Mouse (Mus musculus) kidney, embryonic 15.5 days (tissue): ENCODE measurements around the gene Cemip2. TPM values are rescaled to one million over a fixed set of nuclear protein-coding genes. Genes with fewer than 3 reads are reported as not detected.
"Not testable (repeated sequence)": the region's sequence is repeated elsewhere in the genome, so short reads cannot be mapped to it uniquely, and the experiment has no call there.

Source experiments
- ATAC-seq: fragments of 200-750 bp; cut with Nextera tagmentation; replicated peaks from 2 replicates; pipeline ENCODE4 v1.8.0; 2017; ENCODE audit warnings: moderate TSS enrichment; ENCODE audit not compliant: low FRiP score
- H3K27ac ChIP-seq: fragments of 300-500 bp; sonication (generic); 2 replicates; pipeline ENCODE4 v1.5.1; 2015; ENCODE audit warnings: mild to moderate bottlenecking, inconsistent platforms
- H3K27me3 ChIP-seq: fragments of 300-500 bp; sonication (generic); 2 replicates; pipeline ENCODE4 v1.6.1; 2015; ENCODE audit warnings: inconsistent platforms
- H3K36me3 ChIP-seq: fragments of 300-500 bp; sonication (generic); 2 replicates; pipeline ENCODE4 v1.6.1; 2015; ENCODE audit warnings: inconsistent platforms
- H3K4me1 ChIP-seq: fragments of 300-500 bp; sonication (generic); 2 replicates; pipeline ENCODE4 v1.6.1; 2015; ENCODE audit warnings: inconsistent platforms
- H3K4me2 ChIP-seq: fragments of 300-500 bp; sonication (generic); 2 replicates; pipeline ENCODE4 v1.6.1; 2015; ENCODE audit warnings: moderate library complexity, mild to moderate bottlenecking, inconsistent platforms
- H3K4me3 ChIP-seq: fragments of 300-500 bp; sonication (generic); replicated peaks from 2 replicates; pipeline ENCODE4 v1.5.1; 2015; ENCODE audit warnings: mild to moderate bottlenecking, inconsistent platforms
- H3K9ac ChIP-seq: fragments of 300-500 bp; sonication (generic); 2 replicates; pipeline ENCODE4 v1.6.1; 2015; ENCODE audit warnings: mild to moderate bottlenecking, inconsistent platforms
- H3K9me3 ChIP-seq: fragments of 300-500 bp; sonication (generic); replicated peaks from 2 replicates; pipeline ENCODE4 v1.6.1; 2016; ENCODE audit warnings: inconsistent platforms
- WGBS: fragments of 180-500 bp; shearing (Covaris S2); methylation state at CpG from one replicate; pipeline ENCODE4 v1.1.7; 2015; ENCODE audit warnings: mixed read lengths; 5-methylcytosine and 5-hydroxymethylcytosine counted together
- polyA plus RNA-seq: library from polyadenylated mRNA; unstranded; fragments of >200 nt; fragmentation: Nextera tagmentation; extraction: Ambion mirVana; gene quantifications from 2 replicates; pipeline ENCODE4 v1.2.1, GENCODE M21; 2015

Gene Cemip2
- polyA plus RNA-seq, 1 experiment from 2014 or later: 24.5 TPM

GRCm38 (mm10) chr19:21860894-21861293, 82.8 kb downstream of the Cemip2 start:
- no peak for ATAC-seq

DNA sequence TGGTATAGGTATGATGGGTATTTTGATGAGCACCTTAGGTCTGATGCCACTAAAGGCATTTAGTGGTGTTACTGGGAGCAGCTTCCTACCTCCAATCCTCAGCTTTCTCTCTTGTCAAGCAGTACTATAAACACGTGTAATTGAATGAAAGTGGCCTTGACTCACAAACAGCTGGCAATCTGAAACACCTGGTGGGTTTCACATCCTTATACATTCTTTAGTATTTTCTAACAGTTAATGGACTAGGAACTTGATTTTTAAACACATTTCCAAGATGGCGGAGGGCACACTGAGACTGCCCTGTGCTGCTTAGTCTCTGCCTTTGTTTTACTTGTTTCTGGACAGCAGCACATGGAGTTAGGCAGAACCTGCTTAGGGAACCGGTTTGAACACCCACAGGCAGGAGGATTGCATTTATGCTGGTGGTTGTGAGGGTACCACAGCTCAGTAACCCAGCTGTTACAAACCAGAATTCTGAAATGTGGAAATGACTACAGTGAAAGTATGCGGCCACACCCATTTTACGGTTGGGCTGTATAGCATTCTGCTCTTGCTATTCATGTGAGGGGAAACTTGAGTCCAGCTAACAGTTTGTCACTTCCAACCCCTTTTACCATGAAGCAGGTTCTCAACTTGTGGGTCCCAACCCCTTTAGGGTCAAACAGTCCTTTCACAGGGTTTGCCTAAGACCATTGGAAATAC, 84.3 kb downstream of the Cemip2 start:
- ATAC-seq: no peak
- Histone ChIP-seq H3K27me3 (no peaks in the 10 kb centered on the region), H3K27ac (no peak overlapping the region), H3K4me3 (no peak overlapping the region), H3K4me1 (no peaks in the 10 kb centered on the region), H3K9ac (no peak overlapping the region), H3K9me3 (no peaks in the 10 kb centered on the region), H3K4me2 (no peak overlapping the region), H3K36me3 (peaks cover 17% of the 10 kb centered on the region)
- 84% methylated on average over 5 of the region's 5 CpGs for WGBS

More at GRCm38 (mm10) chr19:21860894-21861293, 82.8 kb downstream of the Cemip2 start:
- H3K27me3 ChIP-seq: no peaks in the 10 kb centered on the region
- H3K36me3 ChIP-seq: peaks cover 32% of the 10 kb centered on the region
- H3K4me3 ChIP-seq: no peak overlapping the region
- no peak overlapping the region for H3K27ac ChIP-seq
- no peaks in the 10 kb centered on the region for H3K9me3 ChIP-seq
- H3K4me1 ChIP-seq: no peaks in the 10 kb centered on the region
- H3K4me2 ChIP-seq: no peak overlapping the region
- no peak overlapping the region for H3K9ac ChIP-seq
- 75% methylated on average over 6 of the region's 6 CpGs for WGBS

- H3K4me2 ChIP-seq: no peak overlapping the region
- no peaks in the 10 kb centered on the region for H3K27me3 ChIP-seq
- H3K36me3 ChIP-seq: peaks cover 12% of the 10 kb centered on the region
- H3K9ac ChIP-seq: no peak overlapping the region
- ATAC-seq: no peak
- no peaks in the 10 kb centered on the region for H3K9me3 ChIP-seq
- H3K4me1 ChIP-seq: no peaks in the 10 kb centered on the region
- H3K27ac ChIP-seq: no peak overlapping the region
- 77% methylated on average over 9 of the region's 9 CpGs for WGBS
- H3K4me3 ChIP-seq: no peak overlapping the region
Measured at GRCm38 (mm10) chr19:21862991-21863931, 85.1 kb downstream of the Cemip2 start.

DNA sequence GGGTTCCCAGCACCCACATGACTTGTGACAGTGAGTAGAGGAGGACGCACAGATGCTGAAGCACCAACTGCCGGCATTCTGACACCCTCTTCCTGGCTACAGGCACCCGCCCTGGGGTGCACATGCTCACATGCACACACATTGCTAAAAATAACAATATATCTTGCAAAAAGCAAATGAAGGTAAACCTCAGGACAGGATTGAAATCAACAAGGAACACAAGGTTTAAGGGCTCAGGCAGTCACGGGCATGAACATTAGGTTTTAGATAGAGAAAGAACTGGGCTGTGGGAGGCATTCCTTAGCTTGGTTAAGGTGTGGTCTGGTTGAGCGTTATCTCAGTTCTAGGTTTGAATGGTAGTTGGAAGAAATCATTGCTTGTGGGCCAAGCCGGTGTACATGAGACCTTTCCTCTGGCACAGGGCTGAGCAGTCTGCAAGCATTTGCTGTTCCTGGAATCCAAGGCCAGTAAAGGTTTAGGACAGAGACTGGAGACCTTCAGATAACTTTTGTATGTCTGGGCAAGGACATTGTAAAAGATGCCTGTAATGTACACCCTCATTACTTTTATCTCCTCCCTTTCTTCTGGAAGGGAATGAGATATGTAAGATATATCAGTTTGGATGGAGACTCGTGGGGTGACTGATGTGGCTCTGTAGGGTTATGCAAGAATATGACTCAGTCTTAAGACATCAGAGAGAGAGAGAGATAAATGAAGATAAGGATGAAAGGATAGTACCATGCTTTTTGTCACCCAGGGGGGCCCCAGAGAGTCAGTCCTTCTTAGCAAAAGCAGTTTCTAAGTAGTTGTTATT, 87.3 kb downstream of the Cemip2 start:
- Histone ChIP-seq H3K9me3 (no peaks in the 10 kb centered on the region), H3K27ac (no peak overlapping the region), H3K4me1 (no peaks in the 10 kb centered on the region), H3K4me3 (no peak overlapping the region), H3K4me2 (no peak overlapping the region), H3K36me3 (no peaks in the 10 kb centered on the region), H3K9ac (no peak overlapping the region), H3K27me3 (no peaks in the 10 kb centered on the region)
- WGBS: 75% methylated on average over 7 of the region's 7 CpGs
- no peak; the same call in 1 of the 2 replicates for ATAC-seq

- ATAC-seq: no peak
- Histone ChIP-seq H3K27me3 (no peaks in the 10 kb centered on the region), H3K27ac (no peak overlapping the region), H3K9me3 (no peaks in the 10 kb centered on the region), H3K4me2 (no peak overlapping the region), H3K36me3 (no peaks in the 10 kb centered on the region), H3K4me3 (no peak overlapping the region), H3K4me1 (no peaks in the 10 kb centered on the region), H3K9ac (no peak overlapping the region)
Measured at GRCm38 (mm10) chr19:21866094-21866493, 88.0 kb downstream of the Cemip2 start.

DNA sequence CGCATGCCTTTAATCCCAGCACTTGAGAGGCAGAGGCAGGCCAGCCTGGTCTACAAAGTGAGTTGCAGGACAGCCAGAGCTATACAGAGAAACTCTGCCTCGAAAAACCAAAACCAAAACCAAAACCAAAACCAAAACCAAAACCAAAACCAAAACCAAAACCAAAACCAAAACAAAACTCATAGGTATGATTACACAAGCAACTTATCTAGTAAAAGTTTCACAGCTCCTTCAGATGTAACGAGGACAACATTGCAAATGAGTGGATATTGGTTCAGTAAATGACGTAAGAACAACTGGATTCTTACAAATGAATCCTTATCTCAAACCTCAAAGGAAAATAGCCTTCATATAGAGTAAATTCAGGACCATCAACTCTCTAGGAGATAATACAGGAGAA, 88.6 kb downstream of the Cemip2 start:
- not testable (repeated sequence) for H3K27ac ChIP-seq, H3K27me3 ChIP-seq, H3K4me3 ChIP-seq, ATAC-seq, H3K9ac ChIP-seq, H3K4me2 ChIP-seq, H3K36me3 ChIP-seq, H3K9me3 ChIP-seq, H3K4me1 ChIP-seq
- WGBS: 89% methylated on average over 4 of the region's 4 CpGs

- Histone ChIP-seq H3K4me2 (no peak overlapping the region), H3K27me3 (no peaks in the 10 kb centered on the region), H3K27ac (no peak overlapping the region), H3K36me3 (no peaks in the 10 kb centered on the region), H3K4me3 (no peak overlapping the region), H3K4me1 (no peaks in the 10 kb centered on the region), H3K9ac (no peak overlapping the region), H3K9me3 (no peaks in the 10 kb centered on the region)
- 71% methylated on average over 2 of the region's 2 CpGs for WGBS
- ATAC-seq: no peak
Measured at GRCm38 (mm10) chr19:21868471-21868870, 90.3 kb downstream of the Cemip2 start.

- no peaks in the 10 kb centered on the region for H3K36me3 ChIP-seq
- no peak overlapping the region for H3K4me2 ChIP-seq
- ATAC-seq: no peak
- H3K4me1 ChIP-seq: 0 out of 2 replicates have a peak, but pooled peaks cover 3% of the 10 kb centered on the region
- H3K4me3 ChIP-seq: no peak overlapping the region
- no peaks in the 10 kb centered on the region for H3K27me3 ChIP-seq
- 52% methylated on average over 8 of the region's 8 CpGs for WGBS
- H3K9ac ChIP-seq: no peak overlapping the region
- H3K9me3 ChIP-seq: no peaks in the 10 kb centered on the region
- peak overlapping the region; percentile 64 for H3K27ac ChIP-seq
Measured at GRCm38 (mm10) chr19:21882110-21882940, 104.2 kb downstream of the Cemip2 start.

- Histone ChIP-seq H3K4me1 (0 out of 2 replicates have a peak, but pooled peaks cover 3% of the 10 kb centered on the region), H3K9ac (no peak overlapping the region), H3K4me2 (no peak overlapping the region), H3K27ac (peak overlapping the region; percentile 64; the same call in 1 of the 2 replicates), H3K27me3 (no peaks in the 10 kb centered on the region), H3K9me3 (no peaks in the 10 kb centered on the region), H3K36me3 (no peaks in the 10 kb centered on the region), H3K4me3 (no peak overlapping the region)
- no peak for ATAC-seq
- 90% methylated on average over 3 of the region's 3 CpGs for WGBS
Measured at GRCm38 (mm10) chr19:21883053-21883452, 104.9 kb downstream of the Cemip2 start.

DNA sequence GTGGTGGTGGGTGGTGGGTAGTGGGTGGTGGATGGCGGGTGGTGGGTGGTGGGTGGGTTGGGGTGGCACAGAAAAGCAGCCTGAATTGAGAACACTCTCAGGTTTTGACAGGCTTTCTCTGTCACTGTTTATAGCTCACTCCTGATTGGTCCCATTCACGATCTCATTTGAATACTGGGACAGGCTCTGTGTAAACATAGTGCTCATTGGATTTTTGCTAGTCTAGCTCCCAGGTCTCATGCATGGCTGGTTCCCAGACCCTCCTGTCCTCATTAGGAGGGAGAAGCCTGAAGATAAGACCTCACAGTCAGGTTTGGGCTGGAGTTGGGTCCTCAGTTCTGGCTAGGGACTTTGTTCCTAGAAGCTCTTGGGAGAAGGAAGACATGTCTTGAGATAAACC, 105.8 kb downstream of the Cemip2 start:
- 82% methylated on average over 2 of the region's 2 CpGs for WGBS
- Histone ChIP-seq H3K27ac (no peak overlapping the region), H3K9me3 (no peaks in the 10 kb centered on the region), H3K36me3 (no peaks in the 10 kb centered on the region), H3K4me3 (no peak overlapping the region), H3K4me1 (0 out of 2 replicates have a peak, but pooled peaks cover 3% of the 10 kb centered on the region), H3K9ac (no peak overlapping the region), H3K27me3 (no peaks in the 10 kb centered on the region), H3K4me2 (no peak overlapping the region)
- ATAC-seq: peak; percentile 58; the same call in 1 of the 2 replicates

DNA sequence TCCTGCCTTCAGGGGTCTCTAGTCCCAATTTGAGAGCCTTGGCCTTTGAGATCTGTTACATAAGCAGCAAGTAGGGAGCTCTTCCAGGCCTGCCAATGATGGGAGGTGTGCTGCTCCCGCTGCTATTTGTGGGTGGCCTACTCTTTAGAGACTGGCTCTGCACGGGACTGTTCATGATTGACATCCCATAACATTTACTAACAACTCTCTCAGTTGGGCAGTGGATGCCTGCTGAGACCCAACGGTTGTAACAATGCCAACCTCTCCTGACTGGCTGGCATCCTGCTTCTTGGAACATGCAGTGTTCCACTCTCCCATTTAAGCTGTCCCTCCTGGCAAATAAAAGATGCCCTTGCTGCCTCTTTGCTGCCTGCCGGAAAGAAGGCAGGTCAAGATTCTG, 106.2 kb downstream of the Cemip2 start:
- Histone ChIP-seq H3K4me3 (no peak overlapping the region), H3K4me1 (0 out of 2 replicates have a peak, but pooled peaks cover 3% of the 10 kb centered on the region), H3K36me3 (no peaks in the 10 kb centered on the region), H3K27me3 (no peaks in the 10 kb centered on the region), H3K4me2 (no peak overlapping the region), H3K9me3 (no peaks in the 10 kb centered on the region), H3K27ac (no peak overlapping the region), H3K9ac (no peak overlapping the region)
- 86% methylated on average over 4 of the region's 4 CpGs for WGBS
- no peak for ATAC-seq
